Mouse (Mus musculus) forebrain, embryonic 12.5 days (tissue): ENCODE results near the gene Mcub. TPM values are rescaled to one million over a fixed set of nuclear protein-coding genes. Genes with fewer than 3 reads are reported as not detected.

Source experiments
- ATAC-seq: fragments of 200-750 bp; cut with Nextera tagmentation; 2 replicates; pipeline ENCODE4 v1.8.0; 2017; ENCODE audit warnings: moderate TSS enrichment; ENCODE audit not compliant: low FRiP score
- H3K27ac ChIP-seq: fragments of 300-500 bp; sonication (generic); 2 replicates; pipeline ENCODE4 v1.5.1; 2016; ENCODE audit warnings: mild to moderate bottlenecking
- H3K27me3 ChIP-seq: fragments of 300-500 bp; sonication (generic); 2 replicates; pipeline ENCODE4 v1.6.1; 2016; ENCODE audit warnings: mild to moderate bottlenecking
- H3K36me3 ChIP-seq: fragments of 300-500 bp; sonication (generic); replicated peaks from 2 replicates; pipeline ENCODE4 v1.6.1; 2016; ENCODE audit warnings: mild to moderate bottlenecking
- H3K4me1 ChIP-seq: fragments of 300-500 bp; sonication (generic); 2 replicates; pipeline ENCODE4 v1.6.1; 2016
- H3K4me2 ChIP-seq: fragments of 300-500 bp; sonication (generic); 2 replicates; pipeline ENCODE4 v1.6.1; 2016; ENCODE audit warnings: mild to moderate bottlenecking, moderate library complexity
- H3K4me3 ChIP-seq: fragments of 300-500 bp; sonication (generic); replicated peaks from 2 replicates; pipeline ENCODE4 v1.5.1; 2016; ENCODE audit warnings: mild to moderate bottlenecking
- H3K9ac ChIP-seq: fragments of 300-500 bp; sonication (generic); 2 replicates; pipeline ENCODE4 v1.6.1; 2016; ENCODE audit warnings: mild to moderate bottlenecking
- H3K9me3 ChIP-seq: fragments of 300-500 bp; sonication (generic); 2 replicates; pipeline ENCODE4 v1.6.1; 2016
- WGBS: fragments of 180-500 bp; shearing (Covaris S2); methylation state at CpG from one replicate; pipeline ENCODE4 v1.1.7; 2016; 5-methylcytosine and 5-hydroxymethylcytosine counted together
- polyA plus RNA-seq: library from polyadenylated mRNA; unstranded; fragments of >200 nt; fragmentation: Nextera tagmentation; extraction: Ambion mirVana; gene quantifications from 2 replicates; pipeline ENCODE4 v1.2.1, GENCODE M21; 2016

Mcub gene
- polyA plus RNA-seq, 1 experiment from 2014 or later: 3.3 TPM

DNA sequence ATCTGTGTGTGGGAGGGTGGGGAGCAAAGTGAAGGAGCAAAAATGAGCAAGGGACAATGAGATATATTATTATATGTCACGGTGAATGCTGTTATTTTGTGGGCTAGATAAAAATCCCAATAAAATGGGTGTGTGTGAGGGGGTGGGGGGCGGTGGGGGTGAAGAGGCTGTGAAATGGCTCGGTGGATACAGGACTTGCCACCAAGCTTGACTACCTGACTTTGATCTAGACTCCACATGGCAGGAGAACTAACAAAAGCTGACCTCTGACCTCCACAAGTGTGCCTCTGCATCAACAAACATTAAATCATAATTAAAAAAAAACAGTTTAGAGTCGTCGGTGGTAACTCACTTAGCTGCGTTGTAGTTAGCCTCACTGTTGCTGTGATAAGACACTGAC is 9.5 kb upstream of the Mcub start:
- H3K27ac ChIP-seq: no peak overlapping the region
- ATAC-seq: no peak
- H3K36me3 ChIP-seq: peaks cover 27% of the 10 kb centered on the region
- H3K4me2 ChIP-seq: no peak overlapping the region
- H3K4me1 ChIP-seq: no peaks in the 10 kb centered on the region
- H3K4me3 ChIP-seq: no peak overlapping the region
- no peaks in the 10 kb centered on the region for H3K9me3 ChIP-seq
- H3K9ac ChIP-seq: no peak overlapping the region
- WGBS: 72% methylated on average over 6 of the region's 6 CpGs
- H3K27me3 ChIP-seq: no peaks in the 10 kb centered on the region

DNA sequence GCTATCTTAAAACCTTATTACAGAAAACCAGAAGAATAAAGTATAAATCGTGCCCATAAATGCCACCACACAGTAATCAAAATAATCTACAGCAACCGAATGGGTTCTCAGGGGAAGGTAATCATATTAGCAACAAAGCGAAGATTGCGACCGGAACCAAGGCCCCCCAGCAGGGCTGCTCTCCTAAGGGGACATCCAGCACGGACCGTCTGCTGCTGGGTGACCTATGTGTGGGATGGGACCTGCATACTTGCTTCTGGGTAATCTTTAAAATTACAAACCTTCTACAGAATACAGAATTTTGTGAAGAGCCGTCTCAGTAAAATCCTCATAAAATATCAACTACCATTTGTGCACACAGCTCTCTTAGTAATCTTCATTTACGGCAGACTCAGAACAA is 8.7 kb upstream of the Mcub start:
- Histone ChIP-seq H3K36me3 (peaks cover 20% of the 10 kb centered on the region), H3K9me3 (no peaks in the 10 kb centered on the region), H3K9ac (no peak overlapping the region), H3K4me3 (no peak overlapping the region), H3K27me3 (no peaks in the 10 kb centered on the region), H3K27ac (no peak overlapping the region), H3K4me2 (no peak overlapping the region), H3K4me1 (no peaks in the 10 kb centered on the region)
- no peak for ATAC-seq
- 91% methylated on average over 9 of the region's 9 CpGs for WGBS

DNA sequence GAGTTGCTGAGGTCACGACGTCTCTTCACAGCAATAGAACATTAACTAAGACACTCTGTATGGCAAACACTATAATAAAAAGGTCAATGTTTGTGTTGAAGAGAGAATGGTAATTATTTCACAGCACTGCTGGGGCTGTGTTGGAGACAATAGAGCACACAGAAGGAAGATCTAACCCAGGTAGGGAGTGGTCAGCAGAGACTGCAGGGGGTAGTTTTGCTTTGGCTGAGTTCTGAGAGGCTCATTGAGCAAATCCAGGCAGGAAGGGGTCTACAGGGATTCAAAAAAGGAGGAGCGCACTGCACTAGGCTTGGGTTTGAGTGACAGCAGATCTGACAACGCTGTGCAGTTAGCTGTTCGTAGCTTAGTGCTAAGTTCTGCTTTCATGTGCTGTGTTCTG is 6.3 kb upstream of the Mcub start:
- Histone ChIP-seq H3K4me2 (no peak overlapping the region), H3K27me3 (peaks cover 5% of the 10 kb centered on the region), H3K9me3 (no peaks in the 10 kb centered on the region), H3K4me3 (no peak overlapping the region), H3K9ac (no peak overlapping the region), H3K27ac (no peak overlapping the region), H3K4me1 (peaks cover under 1% of the 10 kb centered on the region), H3K36me3 (no peaks in the 10 kb centered on the region)
- no peak for ATAC-seq
- 82% methylated on average over 5 of the region's 5 CpGs for WGBS

DNA sequence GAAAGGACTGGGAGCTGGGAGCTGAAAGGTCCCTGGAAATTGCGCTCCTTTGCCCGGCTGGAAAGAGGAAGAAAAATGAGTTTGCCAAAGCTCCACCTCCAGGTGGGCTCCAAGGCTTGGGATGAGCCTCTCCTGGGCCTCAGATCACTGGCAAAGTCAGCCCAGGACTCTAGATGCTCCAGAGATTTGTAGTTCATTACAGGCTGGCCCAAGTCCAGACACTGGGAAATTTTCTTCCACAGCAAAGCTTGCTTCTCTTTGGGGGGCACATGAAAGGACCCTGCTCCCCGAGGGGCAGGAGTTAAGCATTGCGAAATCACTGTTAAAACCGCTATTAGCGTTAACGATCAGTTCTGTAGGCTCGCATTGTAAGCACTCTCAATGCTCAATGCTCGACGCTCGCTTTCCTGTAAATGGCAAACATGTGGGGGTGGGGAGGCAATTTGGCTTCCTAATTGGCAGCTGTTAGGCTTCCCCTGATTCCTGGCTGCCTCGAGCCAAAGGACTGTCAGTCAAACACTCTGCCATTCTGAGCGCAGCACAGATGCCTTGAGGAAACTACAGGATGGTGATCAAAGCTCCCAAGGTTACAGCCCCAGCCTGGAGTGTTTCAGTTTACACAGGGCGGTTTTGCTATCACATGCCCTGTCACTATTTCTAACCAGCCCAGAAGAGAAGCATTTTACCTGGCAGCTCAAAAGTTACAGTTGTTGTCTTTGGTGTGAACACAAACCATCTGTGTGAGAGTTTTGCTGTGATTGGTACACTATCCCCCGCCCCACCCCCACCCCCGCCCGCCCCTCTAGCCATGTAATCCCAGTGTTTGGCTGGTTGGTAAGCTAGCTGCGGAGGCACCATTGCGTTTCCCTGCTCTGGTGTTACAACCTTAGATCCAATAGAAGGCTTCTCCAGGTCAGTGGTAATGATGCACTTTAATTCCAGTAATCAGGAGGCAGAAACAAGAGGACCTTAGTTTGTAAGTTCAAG is 816 bp upstream of the Mcub start:
- H3K9ac ChIP-seq: no peak overlapping the region
- WGBS: 10% methylated on average over 19 of the region's 19 CpGs
- H3K27ac ChIP-seq: peak overlapping the region; percentile 81
- peak overlapping the region; percentile 60 for H3K4me3 ChIP-seq
- peak; percentile 89 for ATAC-seq
- H3K36me3 ChIP-seq: no peaks in the 10 kb centered on the region
- H3K9me3 ChIP-seq: no peaks in the 10 kb centered on the region
- peak overlapping the region; percentile 98 for H3K4me2 ChIP-seq
- peaks cover 32% of the 10 kb centered on the region for H3K27me3 ChIP-seq
- H3K4me1 ChIP-seq: peaks cover 26% of the 10 kb centered on the region

DNA sequence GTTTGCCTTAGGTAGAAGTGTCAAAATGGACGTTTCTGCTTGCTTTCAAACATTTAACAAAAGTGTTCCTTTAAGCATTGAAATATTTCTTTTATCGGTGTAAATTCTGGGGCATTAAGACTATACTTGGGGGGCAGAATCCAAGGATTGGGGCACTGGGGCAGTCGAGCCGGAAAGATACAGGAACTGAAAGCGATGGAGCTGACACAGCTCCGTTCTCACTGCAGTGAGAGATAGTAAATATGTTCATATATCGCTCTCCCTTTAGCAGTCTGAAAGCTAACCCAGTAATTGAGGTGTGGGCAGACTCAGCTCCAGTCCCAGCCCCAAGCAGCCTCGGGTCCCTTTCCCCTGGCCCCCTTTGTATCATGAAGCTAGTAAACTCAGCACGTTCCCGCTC is 975 bp downstream of the Mcub start:
- WGBS: 35% methylated on average over 10 of the region's 10 CpGs
- Histone ChIP-seq H3K9ac (peak overlapping the region; percentile 65; the same call in 1 of the 2 replicates), H3K4me1 (peaks cover 26% of the 10 kb centered on the region), H3K27ac (no peak overlapping the region), H3K4me2 (peak overlapping the region; percentile 98), H3K36me3 (no peaks in the 10 kb centered on the region), H3K27me3 (peaks cover 32% of the 10 kb centered on the region), H3K4me3 (peak overlapping the region; percentile 60), H3K9me3 (no peaks in the 10 kb centered on the region)
- ATAC-seq: no peak

DNA sequence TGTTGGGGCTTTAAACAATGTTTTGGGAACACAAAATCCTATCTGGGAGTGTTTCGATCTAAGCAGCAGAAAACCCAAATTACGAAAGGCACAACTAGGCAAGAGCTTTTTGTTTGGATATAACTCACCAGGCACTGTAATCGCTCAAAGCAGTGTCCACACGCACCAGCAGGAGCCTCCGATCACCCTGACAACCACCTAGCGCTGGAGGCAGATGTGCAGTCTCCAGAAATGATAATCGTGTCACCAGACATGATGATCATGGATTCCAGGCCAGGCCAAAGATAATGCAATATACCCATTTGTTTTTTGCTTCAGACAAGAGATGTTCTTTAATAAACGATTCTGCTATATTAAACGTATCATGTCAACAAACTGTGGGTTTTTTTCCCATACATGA is 2.1 kb downstream of the Mcub start:
- peaks cover 26% of the 10 kb centered on the region for H3K4me1 ChIP-seq
- WGBS: 80% methylated on average over 9 of the region's 9 CpGs
- peaks cover 32% of the 10 kb centered on the region for H3K27me3 ChIP-seq
- no peaks in the 10 kb centered on the region for H3K9me3 ChIP-seq
- no peaks in the 10 kb centered on the region for H3K36me3 ChIP-seq
- no peak for ATAC-seq
- no peak overlapping the region for H3K27ac ChIP-seq
- no peak overlapping the region for H3K4me3 ChIP-seq
- no peak overlapping the region for H3K4me2 ChIP-seq
- H3K9ac ChIP-seq: no peak overlapping the region

DNA sequence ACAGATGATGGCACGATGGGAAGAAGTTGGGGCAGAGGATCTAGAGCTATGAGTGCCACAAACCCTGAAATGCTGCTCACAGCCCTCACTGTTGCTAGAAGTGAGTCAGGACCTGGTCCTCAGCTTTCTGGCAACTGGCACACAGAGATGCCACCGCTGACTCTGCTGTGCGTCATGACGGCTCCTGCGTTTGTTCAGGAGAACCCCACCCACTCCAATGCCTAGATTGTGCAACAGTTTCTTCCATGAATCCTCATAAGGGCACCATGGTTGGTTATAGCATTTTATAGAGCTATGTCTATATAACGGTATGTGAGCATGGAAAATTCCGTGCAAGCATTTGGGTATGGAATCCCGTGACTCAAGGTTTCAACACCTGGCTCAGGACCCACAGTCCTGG is 5.3 kb downstream of the Mcub start:
- no peak overlapping the region for H3K4me2 ChIP-seq
- H3K36me3 ChIP-seq: no peaks in the 10 kb centered on the region
- no peaks in the 10 kb centered on the region for H3K9me3 ChIP-seq
- H3K4me1 ChIP-seq: peaks cover 10% of the 10 kb centered on the region; the same call in 1 of the 2 replicates
- no peak overlapping the region for H3K27ac ChIP-seq
- H3K4me3 ChIP-seq: no peak overlapping the region
- H3K9ac ChIP-seq: no peak overlapping the region
- 93% methylated on average over 8 of the region's 8 CpGs for WGBS
- no peak for ATAC-seq
- H3K27me3 ChIP-seq: peaks cover 20% of the 10 kb centered on the region

DNA sequence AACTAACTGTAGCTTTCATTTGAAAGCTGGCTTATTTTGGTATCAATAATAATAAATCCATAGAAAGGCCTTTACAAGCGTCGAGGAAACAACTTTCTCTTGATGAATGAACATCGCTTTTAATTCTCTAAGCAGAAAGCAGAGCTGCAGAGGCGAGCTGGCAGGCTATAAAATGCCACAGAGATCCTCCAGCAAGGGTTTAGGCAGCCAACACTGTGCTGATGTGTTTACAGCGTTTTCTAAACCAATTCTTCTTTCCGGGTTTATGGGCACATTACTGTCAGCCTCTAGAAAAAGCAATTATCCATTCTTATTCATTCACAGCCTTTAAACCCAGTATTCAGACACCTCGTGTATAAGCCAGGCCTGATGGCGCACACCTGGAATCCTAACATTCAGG is 7.5 kb downstream of the Mcub start:
- WGBS: 75% methylated on average over 8 of the region's 8 CpGs
- no peak overlapping the region for H3K27ac ChIP-seq
- H3K4me3 ChIP-seq: no peak overlapping the region
- H3K27me3 ChIP-seq: 0 out of 2 replicates have a peak, but pooled peaks cover 2% of the 10 kb centered on the region
- H3K4me2 ChIP-seq: no peak overlapping the region
- no peaks in the 10 kb centered on the region for H3K4me1 ChIP-seq
- H3K9me3 ChIP-seq: no peaks in the 10 kb centered on the region
- H3K36me3 ChIP-seq: no peaks in the 10 kb centered on the region
- ATAC-seq: no peak
- no peak overlapping the region for H3K9ac ChIP-seq

DNA sequence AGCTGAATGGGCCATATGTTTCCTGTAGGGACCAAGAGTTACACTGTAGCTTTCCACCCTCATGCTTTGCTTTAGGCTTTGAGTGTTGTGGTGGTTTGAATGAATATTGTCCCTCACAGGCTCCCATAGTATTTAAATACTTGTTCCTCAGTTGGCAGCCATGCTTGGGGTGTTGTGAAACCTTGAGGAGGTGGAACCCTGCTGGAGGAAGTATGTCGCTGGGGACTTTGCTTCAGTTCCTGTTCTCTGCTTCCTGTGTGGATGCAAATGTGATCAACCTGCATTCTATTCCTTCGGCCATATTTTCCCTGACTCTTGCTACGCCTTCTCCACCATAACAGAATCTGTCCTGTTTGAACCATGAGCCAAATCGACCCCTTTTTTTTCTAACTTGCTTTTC is 16.7 kb downstream of the Mcub start:
- Histone ChIP-seq H3K4me3 (no peak overlapping the region), H3K9ac (no peak overlapping the region), H3K9me3 (no peaks in the 10 kb centered on the region), H3K4me2 (no peak overlapping the region), H3K4me1 (no peaks in the 10 kb centered on the region), H3K27ac (no peak overlapping the region), H3K36me3 (no peaks in the 10 kb centered on the region), H3K27me3 (no peaks in the 10 kb centered on the region)
- no peak for ATAC-seq
- WGBS: 88% methylated on average over 4 of the region's 4 CpGs

DNA sequence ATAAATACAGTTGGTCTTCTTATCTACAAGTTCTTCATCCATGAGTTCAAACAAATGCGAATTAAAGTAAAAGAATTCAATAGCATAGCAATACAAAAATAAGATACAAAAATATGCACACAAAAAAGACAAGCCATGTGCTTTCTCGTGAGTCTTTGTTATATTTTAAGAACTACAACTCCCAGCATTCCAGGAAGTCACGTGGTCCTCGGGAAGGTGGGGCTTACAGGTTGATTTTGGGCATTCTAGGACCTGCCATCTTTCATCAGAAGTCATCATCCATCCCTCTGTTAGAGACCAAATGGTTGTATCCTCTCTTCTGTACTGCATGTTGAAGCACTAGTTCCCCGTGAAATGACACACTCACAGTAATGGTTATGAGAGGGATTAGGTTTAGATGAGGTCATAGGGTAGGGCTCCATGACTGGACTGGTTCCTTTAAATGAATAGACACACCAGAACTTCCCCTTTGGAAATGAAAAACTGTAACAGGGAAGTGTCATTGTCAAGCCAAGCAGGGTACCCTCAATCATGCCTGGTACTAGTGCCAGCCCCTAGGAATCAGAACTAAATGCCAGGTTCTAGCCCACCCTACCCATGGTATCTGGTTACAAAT is 20.7 kb downstream of the Mcub start:
- H3K4me2 ChIP-seq: no peak overlapping the region
- H3K4me1 ChIP-seq: no peaks in the 10 kb centered on the region
- H3K9me3 ChIP-seq: no peaks in the 10 kb centered on the region
- no peaks in the 10 kb centered on the region for H3K27me3 ChIP-seq
- 78% methylated on average over 5 of the region's 5 CpGs for WGBS
- ATAC-seq: no peak
- H3K36me3 ChIP-seq: no peaks in the 10 kb centered on the region
- no peak overlapping the region for H3K4me3 ChIP-seq
- H3K27ac ChIP-seq: no peak overlapping the region
- no peak overlapping the region for H3K9ac ChIP-seq

DNA sequence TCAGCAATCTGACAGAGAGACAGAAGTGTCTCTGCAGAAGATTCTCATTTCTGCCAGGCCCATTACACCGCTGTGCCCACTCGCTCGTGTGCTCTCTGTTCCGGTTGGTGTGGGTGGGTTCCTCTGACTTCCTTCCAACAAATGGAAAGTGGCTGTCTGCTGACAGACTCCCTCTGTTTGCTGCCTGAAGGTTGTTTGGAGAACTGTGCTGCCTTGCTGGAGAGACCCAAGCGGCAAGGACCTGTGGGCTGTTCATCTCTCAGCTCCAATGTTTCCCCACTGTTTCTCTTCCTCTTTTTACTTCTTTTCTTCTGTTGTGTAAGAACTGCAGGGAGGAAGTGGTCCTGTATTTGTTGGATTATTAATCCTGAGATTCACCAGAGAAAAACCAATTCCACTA is 21.6 kb downstream of the Mcub start:
- Histone ChIP-seq H3K27ac (no peak overlapping the region), H3K4me3 (no peak overlapping the region), H3K36me3 (no peaks in the 10 kb centered on the region), H3K9me3 (no peaks in the 10 kb centered on the region), H3K4me2 (no peak overlapping the region), H3K9ac (no peak overlapping the region), H3K4me1 (no peaks in the 10 kb centered on the region), H3K27me3 (no peaks in the 10 kb centered on the region)
- WGBS: 94% methylated on average over 5 of the region's 5 CpGs
- no peak for ATAC-seq

DNA sequence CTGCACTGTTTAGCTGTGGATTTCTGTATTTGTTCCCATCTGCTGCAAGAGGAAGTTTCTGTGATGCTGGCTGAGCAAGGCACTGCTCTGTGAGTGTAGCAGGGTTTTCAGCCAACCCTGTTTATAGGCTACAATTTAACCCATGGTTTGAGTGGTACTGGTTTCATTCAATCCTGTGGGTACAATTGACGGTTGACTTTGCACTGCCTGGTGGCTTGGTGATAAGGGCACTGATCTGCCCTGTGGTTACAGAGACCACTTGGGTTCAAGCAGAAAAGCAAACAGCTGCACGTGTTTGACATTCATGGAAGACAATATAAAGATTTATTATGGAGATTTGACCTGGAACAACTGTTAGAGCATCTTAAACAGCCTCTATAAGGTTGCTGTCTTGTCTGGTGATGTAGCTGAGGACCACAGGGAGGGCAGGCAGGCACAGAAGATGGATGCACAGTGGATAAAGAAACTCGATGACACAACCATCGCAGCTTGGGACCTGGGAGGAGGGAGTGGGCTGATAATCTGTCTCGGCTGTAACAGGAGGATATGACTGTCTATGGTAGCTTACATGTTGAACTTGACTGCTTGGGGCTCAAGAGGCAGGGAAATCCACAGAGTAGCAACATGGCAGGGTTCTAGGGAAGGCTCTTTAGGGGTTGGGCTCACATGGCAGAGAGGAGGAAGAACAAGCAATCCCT is 23.6 kb downstream of the Mcub start:
- no peaks in the 10 kb centered on the region for H3K9me3 ChIP-seq
- H3K27ac ChIP-seq: no peak overlapping the region
- no peak overlapping the region for H3K9ac ChIP-seq
- ATAC-seq: no peak
- 84% methylated on average over 5 of the region's 5 CpGs for WGBS
- no peaks in the 10 kb centered on the region for H3K36me3 ChIP-seq
- H3K27me3 ChIP-seq: no peaks in the 10 kb centered on the region
- H3K4me1 ChIP-seq: no peaks in the 10 kb centered on the region
- H3K4me2 ChIP-seq: no peak overlapping the region
- no peak overlapping the region for H3K4me3 ChIP-seq
